Mouse (Mus musculus) naive thymus-derived CD4-positive, alpha-beta T cell, adult 5 months (primary cell): ENCODE results near the gene Msto1. TPM values are rescaled to one million over a fixed set of nuclear protein-coding genes. Genes with fewer than 3 reads are reported as not detected.

Source experiments
- polyA plus RNA-seq: library from polyadenylated mRNA; unstranded; fragments of 100-300 nt; shearing (Covaris generic); gene quantifications from one replicate; pipeline ENCODE4 v1.2.1, GENCODE M21; 2017

Gene Msto1
- 10.8 TPM for polyA plus RNA-seq

GRCm38 (mm10) chr3:88913511-88914383 is at the start of gene Msto1:
Msto1 (minus strand) TSS chr3:88913999.

DNA sequence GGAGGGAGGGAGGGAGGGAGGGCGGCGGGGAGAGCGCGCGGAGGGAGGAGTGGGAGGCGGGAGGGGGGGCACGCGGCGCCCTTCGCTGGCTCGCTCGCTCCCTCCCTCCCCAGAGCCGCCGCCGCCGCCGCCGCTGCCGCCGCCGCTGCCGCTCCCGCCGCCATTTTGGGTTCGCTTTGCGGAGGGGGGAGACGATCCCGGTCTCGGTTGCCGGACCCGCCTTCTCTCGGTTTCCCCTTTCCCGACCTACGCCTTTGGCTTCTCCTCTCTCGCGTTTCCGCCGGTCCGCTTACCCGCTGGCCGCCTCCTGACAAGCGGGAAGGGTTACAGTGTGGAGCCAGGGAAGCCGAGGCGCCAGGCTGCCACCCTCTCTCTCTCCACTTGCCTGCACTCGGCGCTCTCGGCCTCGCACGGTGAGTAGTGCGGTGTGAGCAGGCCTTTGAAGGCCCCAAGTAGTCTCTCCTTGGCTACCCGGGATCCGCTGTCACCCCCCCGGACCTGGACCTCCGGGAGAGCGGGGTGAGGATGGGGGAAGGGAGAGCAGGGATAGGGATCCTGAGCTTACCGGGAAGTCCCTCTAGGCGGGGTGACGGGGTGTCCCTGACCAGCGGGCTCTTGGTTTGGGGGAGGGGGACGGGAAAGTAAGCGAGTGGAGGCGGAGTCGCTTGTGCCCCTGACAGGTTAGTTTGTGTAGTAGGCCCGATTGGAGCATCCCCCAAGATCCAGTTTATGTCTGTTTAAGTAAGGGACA is 37.0 kb upstream of the Msto1 start, which contains the start of the genes Ash1l and Dap3:
Gene Ash1l, plus strand, starts transcription at position 47 of the 751 bp plus-strand sequence.
Gene Dap3, minus strand, starts transcription at position 606 of the 751 bp plus-strand sequence.

Other genes with a start within 250 kb of the Msto1 start
- 155 TPM for gene Khdc4, start 228.2 kb downstream of the Msto1 start, polyA plus RNA-seq
- 27.8 TPM for gene Rit1, start 197.2 kb downstream of the Msto1 start, polyA plus RNA-seq
- gene Syt11, start 138.8 kb downstream of the Msto1 start, polyA plus RNA-seq, result 18.1 TPM
- 26.7 TPM for gene Gon4l, start 78.8 kb downstream of the Msto1 start, polyA plus RNA-seq
- 40.8 TPM for gene Ash1l, start 36.6 kb upstream of the Msto1 start, polyA plus RNA-seq
- 146 TPM for gene Dap3, start 37.2 kb upstream of the Msto1 start, polyA plus RNA-seq
- 55.7 TPM for gene Rusc1, start 179.3 kb upstream of the Msto1 start, polyA plus RNA-seq
- gene Gm43738, start 187.1 kb upstream of the Msto1 start, polyA plus RNA-seq, result not detected
- gene Fdps, start 188.0 kb upstream of the Msto1 start, polyA plus RNA-seq, result 69.4 TPM
- not detected for gene Pklr, start 222.1 kb upstream of the Msto1 start, polyA plus RNA-seq
- gene Hcn3, start 246.2 kb upstream of the Msto1 start, polyA plus RNA-seq, result 2.3 TPM